Mouse (Mus musculus) ES-Bruce4 (cell line): ENCODE data around the gene Ets2.

Experiments
- CTCF ChIP-seq: IDR thresholded peaks from one replicate; pipeline ENCODE4 v1.8.1; 2011; ENCODE audit warnings: low read depth, low read length
- POLR2A ChIP-seq: IDR thresholded peaks from one replicate; pipeline ENCODE4 v1.8.1; 2011; ENCODE audit warnings: low read length; ENCODE audit not compliant: insufficient read depth

DNA sequence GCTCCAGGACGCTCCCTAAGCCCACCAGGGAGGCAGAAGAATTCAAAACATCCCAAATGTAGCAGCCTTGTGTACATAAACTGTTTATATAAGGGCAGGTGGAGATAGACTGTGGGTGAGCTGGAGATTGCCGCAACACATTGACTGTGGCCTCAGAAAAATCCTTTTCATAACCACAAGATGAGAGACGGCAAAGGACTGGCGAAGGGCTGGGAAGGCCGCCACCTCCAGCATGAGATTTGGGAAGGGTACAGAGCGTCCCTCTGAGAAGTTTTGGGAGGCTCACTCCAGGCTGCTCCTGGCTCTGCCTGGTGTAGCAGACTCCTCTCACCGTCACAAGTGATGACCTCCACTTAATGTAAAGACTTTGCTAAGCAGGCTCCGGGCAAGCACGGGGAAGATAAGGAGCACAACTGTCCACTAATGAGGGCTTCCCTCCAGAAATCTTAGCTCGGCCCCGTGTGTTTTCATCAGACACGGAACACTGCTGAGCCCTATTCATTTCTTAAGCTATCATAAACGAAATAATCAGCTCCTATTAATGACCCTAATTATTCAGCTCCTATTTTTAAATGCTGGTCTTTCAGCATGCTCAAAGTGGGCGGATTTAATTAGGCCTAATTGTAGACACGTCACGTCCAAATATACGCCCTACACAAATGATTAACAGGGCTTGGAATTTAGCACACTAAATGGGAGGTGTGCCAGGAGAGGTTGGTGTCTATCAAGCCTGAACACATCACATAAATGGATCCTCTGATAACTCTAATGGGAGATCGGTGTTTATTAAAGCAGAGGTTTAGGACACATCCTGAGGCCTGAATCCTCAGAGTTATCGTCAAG lies 33.5 kb upstream of the Ets2 start:
- TF ChIP-seq CTCF (no peak), POLR2A (no peak)
